Mouse (Mus musculus) kidney, adult 2 months (tissue): ENCODE measurements around the gene Pdp2.

Experiments
- CTCF ChIP-seq: fragments of 200-500 bp; conservative IDR thresholded peaks from 2 replicates; pipeline ENCODE4 v1.5.1; 2011; ENCODE audit warnings: low read depth, mild to moderate bottlenecking, control low read depth, low read length, moderate library complexity, mixed read lengths; ENCODE audit not compliant: insufficient read depth, insufficient read length
- POLR2A ChIP-seq: fragments of 200-500 bp; IDR thresholded peaks from one replicate; pipeline ENCODE4 v1.6.1; 2011; ENCODE audit warnings: low read depth, low read length, control low read depth

- no peak for TF ChIP-seq CTCF
- no peak for TF ChIP-seq POLR2A
Observed at GRCm38 (mm10) chr8:104584522-104584921, 6.7 kb upstream of the Pdp2 start.
